Mouse (Mus musculus) lung, adult 2 months (tissue): Measurements from ENCODE around the gene Hadhb. TPM values are rescaled to one million over a fixed set of nuclear protein-coding genes. Genes with fewer than 3 reads are reported as not detected.
A peak's percentile ranks its signal among the peaks of the same experiment; 100 is the strongest.
"Not testable (repeated sequence)": the region's sequence is repeated elsewhere in the genome, so short reads cannot be mapped to it uniquely, and the experiment has no call there.

Experiments used
- DNase-seq: peaks from one replicate; pipeline ENCODE4 v3.0.0; 2022
- H3K4me1 ChIP-seq: fragments of 200-500 bp; 2 replicates; pipeline ENCODE4 v1.6.1; 2011; ENCODE audit warnings: low read length; ENCODE audit not compliant: control insufficient read depth, insufficient read depth
- H3K4me3 ChIP-seq: fragments of 200-500 bp; replicated peaks from 2 replicates; pipeline ENCODE3; 2011; ENCODE audit warnings: low read depth, mild to moderate bottlenecking, control low read depth, low read length; ENCODE audit errors: extremely low read depth
- CTCF ChIP-seq: fragments of 200-500 bp; IDR thresholded peaks from 2 replicates; pipeline ENCODE4 v1.5.1; 2011; ENCODE audit warnings: mild to moderate bottlenecking, low read length, control low read depth; ENCODE audit not compliant: insufficient read depth
- POLR2A ChIP-seq: fragments of 200-500 bp; IDR thresholded peaks from 2 replicates; pipeline ENCODE4 v1.6.1; 2011; ENCODE audit warnings: low read depth, mild to moderate bottlenecking, control low read depth, low read length, borderline replicate concordance; ENCODE audit errors: extremely low read depth
- WGBS: fragments of 180-500 bp; shearing (Covaris S2); methylation state at CpG from one replicate; pipeline ENCODE4 v1.1.7; 2018; 5-methylcytosine and 5-hydroxymethylcytosine counted together
- polyA plus RNA-seq: library from polyadenylated mRNA; depleted of rRNA; stranded (reverse); fragments of >200 nt; gene quantifications from 2 replicates; pipeline ENCODE4 v1.2.3, GENCODE M21; 2012

The Hadhb gene
- polyA plus RNA-seq, 1 experiment, result 112 TPM

GRCm38 (mm10) chr5:30203216-30203885, 48.3 kb downstream of the Hadhb start:
- TF ChIP-seq POLR2A (no peak), CTCF (no peak)

DNA sequence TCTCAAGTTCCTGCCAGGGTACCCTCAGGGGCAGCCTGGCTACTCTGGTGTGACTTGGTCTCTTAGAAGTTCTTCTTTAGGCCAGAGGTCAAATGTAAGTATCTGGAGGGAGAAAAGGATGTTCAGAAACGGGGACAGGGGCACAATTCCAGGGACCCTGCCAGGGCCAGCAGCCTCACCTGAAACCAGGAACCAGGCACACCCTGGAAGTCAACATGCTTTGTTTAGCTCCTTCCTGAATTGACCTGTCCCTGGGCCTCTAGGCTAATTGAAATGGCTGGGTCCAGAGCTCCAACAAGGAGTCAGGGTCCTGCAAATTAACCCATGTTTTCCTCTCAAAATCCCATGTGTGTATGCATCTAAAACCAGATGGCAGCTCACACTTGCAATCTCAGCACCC, 49.4 kb downstream of the Hadhb start:
- Histone ChIP-seq H3K4me1 (peaks cover 2% of the 10 kb centered on the region; the same call in 1 of the 2 replicates), H3K4me3 (no peak overlapping the region)
- TF ChIP-seq CTCF (no peak), POLR2A (no peak)
- DNase-seq, result no peak
- 65% methylated on average over 1 of the region's 1 CpGs for WGBS

More at GRCm38 (mm10) chr5:30203216-30203885, 48.3 kb downstream of the Hadhb start:
- Histone ChIP-seq H3K4me1 (no peaks in the 10 kb centered on the region), H3K4me3 (no peak overlapping the region)
- DNase-seq, result no peak
- 83% methylated on average over 10 of the region's 10 CpGs for WGBS

- WGBS, result 72% methylated on average over 3 of the region's 3 CpGs
- no peak for TF ChIP-seq POLR2A
- no peak for TF ChIP-seq CTCF
- H3K4me1 ChIP-seq, result peaks cover 3% of the 10 kb centered on the region; the same call in 1 of the 2 replicates
- H3K4me3 ChIP-seq, result no peak overlapping the region
- DNase-seq, result no peak
These were observed 50.0 kb downstream of the Hadhb start for GRCm38 (mm10) chr5:30205034-30205433.

DNA sequence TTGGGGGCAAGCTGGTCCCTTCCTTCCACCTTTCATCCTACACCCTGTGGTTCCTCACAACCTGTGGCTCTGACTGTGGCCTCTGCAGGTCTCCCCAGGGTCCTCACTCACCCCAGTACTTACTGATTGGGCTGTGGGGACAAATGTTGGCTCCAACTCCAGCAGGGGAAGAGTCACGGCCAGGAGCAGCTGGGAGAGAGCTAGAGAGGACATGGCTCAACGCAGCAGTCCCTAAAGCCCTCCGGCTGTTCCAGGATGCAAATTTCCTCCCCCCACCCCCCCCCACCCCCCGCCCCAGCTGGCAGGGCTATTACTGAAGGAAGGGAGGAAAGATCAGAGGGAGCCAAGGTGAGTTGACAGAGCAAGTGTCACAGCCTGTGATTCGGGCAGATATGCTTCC, 50.4 kb downstream of the Hadhb start, which contains the start of gene Adgrf3:
Adgrf3 (minus strand) TSS at position 230 of the 400 bp plus-strand sequence.
- peaks cover 5% of the 10 kb centered on the region; the same call in 1 of the 2 replicates for H3K4me1 ChIP-seq
- 47% methylated on average over 5 of the region's 5 CpGs for WGBS

GRCm38 (mm10) chr5:30207276-30207675, 52.2 kb downstream of the Hadhb start:
- 64% methylated on average over 6 of the region's 6 CpGs for WGBS
- TF ChIP-seq POLR2A (no peak), CTCF (peak; percentile 18; the same call in 1 of the 2 replicates)
- H3K4me1 ChIP-seq, result peaks cover 5% of the 10 kb centered on the region; the same call in 1 of the 2 replicates
- H3K4me3 ChIP-seq, result no peak overlapping the region
- DNase-seq, result no peak

More for the DNA sequence above, 50.4 kb downstream of the Hadhb start, which contains the start of gene Adgrf3:
- DNase-seq, result no peak
- TF ChIP-seq POLR2A, result no peak
- TF ChIP-seq CTCF, result no peak
- no peak within 1 kb of the TSS for H3K4me3 ChIP-seq

DNA sequence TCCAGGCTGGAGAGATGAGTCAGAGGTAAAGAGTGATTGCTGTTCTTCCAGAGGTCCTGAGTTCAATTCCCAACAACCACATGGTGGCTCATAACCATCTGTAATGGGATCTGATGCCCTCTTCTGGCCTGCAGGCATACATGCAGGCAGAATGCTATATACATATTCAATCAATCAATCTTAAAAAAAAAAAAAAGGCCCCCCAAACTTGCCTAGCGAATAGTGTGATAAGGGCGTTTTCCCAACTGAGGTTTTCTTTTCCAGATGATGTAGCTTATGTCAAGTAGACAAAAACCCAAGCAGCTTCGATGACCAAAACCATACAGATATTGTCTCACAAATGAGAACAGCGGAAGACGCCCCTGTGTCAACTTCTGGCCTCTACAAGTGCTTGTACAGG, 55.7 kb downstream of the Hadhb start:
- 91% methylated on average over 5 of the region's 5 CpGs for WGBS
- not testable (repeated sequence) for DNase-seq, H3K4me3 ChIP-seq, H3K4me1 ChIP-seq

DNA sequence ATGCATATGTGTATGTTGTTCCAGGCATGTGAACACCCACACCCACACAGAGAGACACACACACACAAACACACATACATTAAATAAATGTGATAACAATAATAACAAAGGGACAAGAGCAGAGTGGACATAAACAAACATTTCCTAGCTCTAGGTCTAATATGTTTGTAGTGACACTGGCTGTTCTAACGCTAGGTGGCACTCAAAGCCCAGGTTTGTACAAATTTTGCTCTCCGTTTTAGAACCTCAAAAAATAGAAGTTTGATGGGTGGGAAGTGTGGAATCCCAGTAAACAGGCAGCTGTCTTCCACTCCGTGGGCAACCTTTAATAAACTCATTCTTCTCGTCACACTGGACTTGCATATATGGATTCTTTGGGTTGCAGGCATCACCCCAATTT, 59.8 kb downstream of the Hadhb start:
- Histone ChIP-seq H3K4me3 (no peak overlapping the region), H3K4me1 (peaks cover 3% of the 10 kb centered on the region; the same call in 1 of the 2 replicates)
- peak; percentile 58 for DNase-seq
- no peak for TF ChIP-seq POLR2A
- TF ChIP-seq CTCF, result no peak
- 4% methylated on average over 4 of the region's 4 CpGs for WGBS

DNA sequence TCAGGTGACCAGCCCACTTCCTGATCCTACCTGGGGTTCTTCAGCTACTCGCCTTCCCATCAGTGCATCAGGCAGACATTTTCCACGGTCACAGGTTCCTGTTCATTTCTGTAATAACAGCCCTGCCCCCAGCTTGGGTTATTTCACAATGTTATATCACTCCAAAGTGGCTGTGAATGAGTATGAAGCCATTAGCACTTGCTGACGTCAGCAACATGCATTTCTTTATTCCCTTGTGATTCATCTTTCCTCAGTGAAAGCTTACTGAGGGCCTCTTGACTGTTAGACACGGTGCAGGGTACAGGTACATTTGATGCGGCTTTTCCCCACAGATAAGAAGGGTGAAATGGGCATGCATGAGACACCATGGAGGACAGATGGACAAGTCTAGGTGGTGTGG, 60.9 kb downstream of the Hadhb start:
- H3K4me3 ChIP-seq, result no peak overlapping the region
- 65% methylated on average over 5 of the region's 5 CpGs for WGBS
- no peak for DNase-seq
- no peaks in the 10 kb centered on the region for H3K4me1 ChIP-seq
- no peak for TF ChIP-seq CTCF
- no peak for TF ChIP-seq POLR2A

GRCm38 (mm10) chr5:30219715-30220114, 64.7 kb downstream of the Hadhb start:
- TF ChIP-seq POLR2A (no peak), CTCF (no peak)
- Histone ChIP-seq H3K4me1 (no peaks in the 10 kb centered on the region), H3K4me3 (no peak overlapping the region)
- no peak for DNase-seq
- 69% methylated on average over 2 of the region's 2 CpGs for WGBS

GRCm38 (mm10) chr5:30220666-30221065, 65.6 kb downstream of the Hadhb start:
- Histone ChIP-seq H3K4me3 (no peak overlapping the region), H3K4me1 (no peaks in the 10 kb centered on the region)
- 84% methylated on average over 8 of the region's 8 CpGs for WGBS
- no peak for DNase-seq
- TF ChIP-seq POLR2A, result no peak
- no peak for TF ChIP-seq CTCF
